ENCODE assay signal across 10 mouse cellular contexts in genomic region chr15:102258581-102259253, GRCm38 (mm10). TPM values are rescaled to one million over a fixed set of nuclear protein-coding genes. Genes with fewer than 3 reads are reported as not detected.
DNase-seq lines count a peak whose midpoint lies in the region; ATAC-seq and TF ChIP-seq lines count a peak whose summit lies in the region.
"Had no signal": no experiment of that assay in that cellular context is flagged by ENCODE, and none has a peak within 500 bp of the region (broad histone marks: within the 10 kb centered on the region; RNA-seq: fewer than 3 reads in every experiment).

No protein-coding gene starts in this region.

- 8% methylated on average over 11 of the region's 11 CpGs for WGBS in hindbrain, embryonic 11.5 days
- WGBS in hindbrain, embryonic 13.5 days, result 13% methylated on average over 11 of the region's 11 CpGs
- WGBS in midbrain, embryonic 13.5 days, result 9% methylated on average over 11 of the region's 11 CpGs
- WGBS in midbrain, embryonic 16.5 days, result 5% methylated on average over 11 of the region's 11 CpGs
- 32% methylated on average over 11 of the region's 11 CpGs for WGBS in stomach, postnatal 0 days

- H3K9me3 ChIP-seq in hindbrain, embryonic 11.5 days (ENCODE audit: control insufficient read depth, low read length), result no peaks in the 10 kb centered on the region
- H3K9me3 ChIP-seq in hindbrain, embryonic 13.5 days, result no peaks in the 10 kb centered on the region
- no peaks in the 10 kb centered on the region for H3K9me3 ChIP-seq in midbrain, embryonic 13.5 days
- H3K9me3 ChIP-seq in midbrain, embryonic 16.5 days (replicated peaks; ENCODE audit: control insufficient read depth, low read length, poor library complexity, severe bottlenecking), result no peaks in the 10 kb centered on the region
- no peaks in the 10 kb centered on the region for H3K9me3 ChIP-seq in stomach, postnatal 0 days (ENCODE audit: control insufficient read depth, low read length)

- no peak overlapping the region for H3K4me3 ChIP-seq in hindbrain, embryonic 11.5 days (ENCODE audit: low read depth, low read length)
- no peak overlapping the region for H3K4me3 ChIP-seq in hindbrain, embryonic 13.5 days
- no peak overlapping the region for H3K4me3 ChIP-seq in midbrain, embryonic 13.5 days (replicated peaks)
- no peak overlapping the region for H3K4me3 ChIP-seq in midbrain, embryonic 16.5 days (ENCODE audit: low read depth, low read length)
- no peak overlapping the region for H3K4me3 ChIP-seq in stomach, postnatal 0 days (ENCODE audit: low read depth, low read length)

- ATAC-seq in hindbrain, embryonic 11.5 days (ENCODE audit: low FRiP score), result no peak
- ATAC-seq in hindbrain, embryonic 13.5 days (ENCODE audit: low FRiP score), result no peak
- 0 out of 2 replicates have a peak, but pooled peaks have one; percentile 28 for ATAC-seq in midbrain, embryonic 13.5 days
- ATAC-seq in midbrain, embryonic 16.5 days, result no peak
- ATAC-seq in stomach, postnatal 0 days (ENCODE audit: low FRiP score, low TSS enrichment), result no peak

- no peak for TF ChIP-seq EP300 in stomach, postnatal 0 days (optimal IDR thresholded peaks at IDR 0.05)

- H3K4me1 ChIP-seq in hindbrain, embryonic 11.5 days (replicated peaks; ENCODE audit: control insufficient read depth, insufficient read depth, low read length), result peaks cover 8% of the 10 kb centered on the region
- peaks cover 26% of the 10 kb centered on the region for H3K4me1 ChIP-seq in hindbrain, embryonic 13.5 days (replicated peaks)
- H3K4me1 ChIP-seq in midbrain, embryonic 13.5 days (replicated peaks), result peaks cover 25% of the 10 kb centered on the region
- peaks cover 9% of the 10 kb centered on the region for H3K4me1 ChIP-seq in midbrain, embryonic 16.5 days (ENCODE audit: control insufficient read depth, insufficient read depth, low read length)
- H3K4me1 ChIP-seq in stomach, postnatal 0 days (replicated peaks; ENCODE audit: control insufficient read depth, insufficient read depth), result peaks cover 13% of the 10 kb centered on the region

- H3K27me3 ChIP-seq in hindbrain, embryonic 11.5 days (ENCODE audit: control insufficient read depth, insufficient read depth, low read length), result peaks cover 36% of the 10 kb centered on the region
- peaks cover 89% of the 10 kb centered on the region for H3K27me3 ChIP-seq in hindbrain, embryonic 13.5 days
- peaks cover 65% of the 10 kb centered on the region for H3K27me3 ChIP-seq in midbrain, embryonic 13.5 days
- peaks cover 28% of the 10 kb centered on the region for H3K27me3 ChIP-seq in midbrain, embryonic 16.5 days (ENCODE audit: control insufficient read depth, insufficient read depth, low read depth, low read length)
- H3K27me3 ChIP-seq in stomach, postnatal 0 days (ENCODE audit: control insufficient read depth, insufficient read depth, low read length), result no peaks in the 10 kb centered on the region

- H3K4me2 ChIP-seq in hindbrain, embryonic 11.5 days (replicated peaks; ENCODE audit: low read depth, low read length), result no peak overlapping the region
- H3K4me2 ChIP-seq in hindbrain, embryonic 13.5 days, result no peak overlapping the region
- no peak overlapping the region for H3K4me2 ChIP-seq in midbrain, embryonic 13.5 days (replicated peaks)
- H3K4me2 ChIP-seq in midbrain, embryonic 16.5 days (ENCODE audit: low read length), result no peak overlapping the region
- H3K4me2 ChIP-seq in stomach, postnatal 0 days (replicated peaks; ENCODE audit: low read depth), result peak overlapping the region; percentile 11; the same call in 1 of the 2 replicates

- DNase-seq in cerebellum, adult 11 months, result peak; percentile 26
- no peak for DNase-seq in cerebellum, postnatal 10 days
- DNase-seq in hindbrain, embryonic 11.5 days (ENCODE audit: low spot score), result peak; percentile 18
- DNase-seq in stomach, postnatal 0 days (ENCODE audit: low spot score), result peak; percentile 21
- no peak for DNase-seq in spleen, adult 18-20 months

- H3K27ac ChIP-seq in hindbrain, embryonic 11.5 days (ENCODE audit: low read depth, low read length), result no peak overlapping the region
- no peak overlapping the region for H3K27ac ChIP-seq in hindbrain, embryonic 13.5 days
- H3K27ac ChIP-seq in midbrain, embryonic 13.5 days, result no peak overlapping the region
- no peak overlapping the region for H3K27ac ChIP-seq in midbrain, embryonic 16.5 days (ENCODE audit: low read length)
- H3K27ac ChIP-seq in stomach, postnatal 0 days (replicated peaks), result peak overlapping the region; percentile 93

- H3K36me3 ChIP-seq in hindbrain, embryonic 11.5 days (ENCODE audit: control insufficient read depth, insufficient read depth, low read length), result no peaks in the 10 kb centered on the region
- no peaks in the 10 kb centered on the region for H3K36me3 ChIP-seq in hindbrain, embryonic 13.5 days
- no peaks in the 10 kb centered on the region for H3K36me3 ChIP-seq in midbrain, embryonic 13.5 days
- no peaks in the 10 kb centered on the region for H3K36me3 ChIP-seq in midbrain, embryonic 16.5 days (ENCODE audit: control insufficient read depth, insufficient read depth, low read length)
- H3K36me3 ChIP-seq in stomach, postnatal 0 days (ENCODE audit: control insufficient read depth, insufficient read depth, low read length), result no peaks in the 10 kb centered on the region

- no peak overlapping the region for H3K9ac ChIP-seq in hindbrain, embryonic 11.5 days (ENCODE audit: low read depth, low read length)
- H3K9ac ChIP-seq in hindbrain, embryonic 13.5 days, result no peak overlapping the region
- H3K9ac ChIP-seq in midbrain, embryonic 13.5 days (replicated peaks), result 0 out of 2 replicates have a peak overlapping the region, but pooled peaks have one; percentile 32
- no peak overlapping the region for H3K9ac ChIP-seq in midbrain, embryonic 16.5 days (ENCODE audit: low read depth, low read length)
- peak overlapping the region; percentile 35; the same call in 1 of the 2 replicates for H3K9ac ChIP-seq in stomach, postnatal 0 days (ENCODE audit: low read length)

- no peak for TF ChIP-seq CTCF in stomach, postnatal 0 days (IDR thresholded peaks at IDR 0.05; ENCODE audit: low read depth)

RNA-seq across cellular contexts. Expression of gene Rarg, which starts 1.4 kb away (rescaled TPM):
- 20.3 and 21.7 TPM in 2 replicates for polyA plus RNA-seq in hindbrain, embryonic 11.5 days (2014; fragmentation: Nextera tagmentation; extraction: Ambion mirVana)
- 5.7 and 7.1 TPM in 2 replicates for polyA plus RNA-seq in hindbrain, embryonic 13.5 days (2015; fragmentation: Nextera tagmentation; extraction: Ambion mirVana)
- polyA plus RNA-seq in midbrain, embryonic 13.5 days (2015; fragmentation: Nextera tagmentation; extraction: Ambion mirVana), result 2.7 and 3.4 TPM in 2 replicates
- polyA plus RNA-seq in midbrain, embryonic 16.5 days (2015; fragmentation: Nextera tagmentation; extraction: Ambion mirVana), result 4.1 and 6.0 TPM in 2 replicates
- polyA plus RNA-seq in stomach, postnatal 0 days (2015; fragmentation: Nextera tagmentation; extraction: Ambion mirVana), result 27.2 and 34.6 TPM in 2 replicates

RNA-seq across cellular contexts. Expression of gene Gm9918, which starts 11.6 kb away (rescaled TPM):
- 0.15 TPM in 2 replicates for polyA plus RNA-seq in hindbrain, embryonic 11.5 days (2014; fragmentation: Nextera tagmentation; extraction: Ambion mirVana)
- polyA plus RNA-seq in hindbrain, embryonic 13.5 days (2015; fragmentation: Nextera tagmentation; extraction: Ambion mirVana), result 0.14 and 0.22 TPM in 2 replicates
- 0.07 and 0.12 TPM in 2 replicates for polyA plus RNA-seq in midbrain, embryonic 13.5 days (2015; fragmentation: Nextera tagmentation; extraction: Ambion mirVana)
- not detected in 2 replicates for polyA plus RNA-seq in midbrain, embryonic 16.5 days (2015; fragmentation: Nextera tagmentation; extraction: Ambion mirVana)
- polyA plus RNA-seq in stomach, postnatal 0 days (2015; fragmentation: Nextera tagmentation; extraction: Ambion mirVana), result 0.10 and 0.12 TPM in 2 replicates
- polyA plus RNA-seq: liver, embryonic 16.5 days; spleen, adult 2 months had no signal

RNA-seq across cellular contexts. Expression of gene Mfsd5, which starts 20.5 kb away (rescaled TPM):
- 51.6 and 57.0 TPM in 2 replicates for polyA plus RNA-seq in hindbrain, embryonic 11.5 days (2014; fragmentation: Nextera tagmentation; extraction: Ambion mirVana)
- 54.7 TPM in 2 replicates for polyA plus RNA-seq in hindbrain, embryonic 13.5 days (2015; fragmentation: Nextera tagmentation; extraction: Ambion mirVana)
- 50.8 and 53.4 TPM in 2 replicates for polyA plus RNA-seq in midbrain, embryonic 13.5 days (2015; fragmentation: Nextera tagmentation; extraction: Ambion mirVana)
- 58.7 and 59.8 TPM in 2 replicates for polyA plus RNA-seq in midbrain, embryonic 16.5 days (2015; fragmentation: Nextera tagmentation; extraction: Ambion mirVana)
- polyA plus RNA-seq in stomach, postnatal 0 days (2015; fragmentation: Nextera tagmentation; extraction: Ambion mirVana), result 81.6 and 83.6 TPM in 2 replicates

RNA-seq across cellular contexts. Expression of gene Itgb7, which starts 27.0 kb away (rescaled TPM):
- 1.0 and 1.1 TPM in 2 replicates for polyA plus RNA-seq in hindbrain, embryonic 11.5 days (2014; fragmentation: Nextera tagmentation; extraction: Ambion mirVana)
- polyA plus RNA-seq in hindbrain, embryonic 13.5 days (2015; fragmentation: Nextera tagmentation; extraction: Ambion mirVana), result 0.45 and 1.5 TPM in 2 replicates
- polyA plus RNA-seq in midbrain, embryonic 13.5 days (2015; fragmentation: Nextera tagmentation; extraction: Ambion mirVana), result 0.71 and 0.82 TPM in 2 replicates
- 0.43 and 0.80 TPM in 2 replicates for polyA plus RNA-seq in midbrain, embryonic 16.5 days (2015; fragmentation: Nextera tagmentation; extraction: Ambion mirVana)
- polyA plus RNA-seq in stomach, postnatal 0 days (2015; fragmentation: Nextera tagmentation; extraction: Ambion mirVana), result 1.2 TPM in 2 replicates

RNA-seq across cellular contexts. Expression of gene Espl1, which starts 37.3 kb away (rescaled TPM):
- 21.8 and 30.8 TPM in 2 replicates for polyA plus RNA-seq in hindbrain, embryonic 11.5 days (2014; fragmentation: Nextera tagmentation; extraction: Ambion mirVana)
- polyA plus RNA-seq in hindbrain, embryonic 13.5 days (2015; fragmentation: Nextera tagmentation; extraction: Ambion mirVana), result 7.0 and 7.2 TPM in 2 replicates
- 11.0 and 13.3 TPM in 2 replicates for polyA plus RNA-seq in midbrain, embryonic 13.5 days (2015; fragmentation: Nextera tagmentation; extraction: Ambion mirVana)
- 4.0 and 4.7 TPM in 2 replicates for polyA plus RNA-seq in midbrain, embryonic 16.5 days (2015; fragmentation: Nextera tagmentation; extraction: Ambion mirVana)
- polyA plus RNA-seq in stomach, postnatal 0 days (2015; fragmentation: Nextera tagmentation; extraction: Ambion mirVana), result 2.2 and 4.0 TPM in 2 replicates

Comparison
In these comparisons a context has a peak if more than half of its experiments do, and no peak if none do; other contexts are left out.
1. DNase-seq: peak in cerebellum, adult 11 months (single experiment), hindbrain, embryonic 11.5 days (single experiment) and stomach, postnatal 0 days (single experiment); none in cerebellum, postnatal 10 days (0 of 2) and spleen, adult 18-20 months (0 of 2).
2. H3K9ac ChIP-seq: peak in midbrain, embryonic 13.5 days (single experiment) and stomach, postnatal 0 days (single experiment); none in hindbrain, embryonic 11.5 days (single experiment), hindbrain, embryonic 13.5 days (single experiment) and midbrain, embryonic 16.5 days (single experiment).